Mouse (Mus musculus) CH12F3 (cell line): ENCODE measurements at regions not wholly inside any gene's neighbourhood (a gene's known extent, or its start where the extent isn't known, plus 50 kb on each side); places are given as distances from the start of the nearest gene placed in this dataset.

Experiments
- in situ Hi-C: fragments of 300-500 bp; cut with MboI; formaldehyde crosslinking; loops from 2 replicates; pipeline ENCODE4 v1.14.3; 2020; ENCODE audit warnings: low sequenced_read_pairs

DNA sequence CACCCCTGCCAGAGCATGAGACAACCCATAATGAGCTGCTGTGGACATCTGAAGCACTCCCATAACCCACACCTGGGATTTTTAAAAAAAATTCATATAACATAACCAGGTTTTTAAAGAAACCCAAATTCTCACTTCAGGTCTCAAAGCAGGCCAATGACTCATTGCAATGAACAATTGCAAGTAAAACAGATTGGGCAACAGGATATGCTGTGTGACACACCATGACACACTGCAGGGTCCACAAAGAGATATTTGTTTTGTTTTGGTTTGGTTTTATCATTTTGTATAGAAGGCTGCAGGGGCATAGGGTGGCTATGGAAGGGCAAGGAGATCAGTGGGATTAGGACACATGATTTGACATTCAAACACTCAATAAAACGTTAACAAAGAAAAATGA lies 1082.1 kb upstream of the Zeb2 start:
- in situ Hi-C loops = no loop called here

DNA sequence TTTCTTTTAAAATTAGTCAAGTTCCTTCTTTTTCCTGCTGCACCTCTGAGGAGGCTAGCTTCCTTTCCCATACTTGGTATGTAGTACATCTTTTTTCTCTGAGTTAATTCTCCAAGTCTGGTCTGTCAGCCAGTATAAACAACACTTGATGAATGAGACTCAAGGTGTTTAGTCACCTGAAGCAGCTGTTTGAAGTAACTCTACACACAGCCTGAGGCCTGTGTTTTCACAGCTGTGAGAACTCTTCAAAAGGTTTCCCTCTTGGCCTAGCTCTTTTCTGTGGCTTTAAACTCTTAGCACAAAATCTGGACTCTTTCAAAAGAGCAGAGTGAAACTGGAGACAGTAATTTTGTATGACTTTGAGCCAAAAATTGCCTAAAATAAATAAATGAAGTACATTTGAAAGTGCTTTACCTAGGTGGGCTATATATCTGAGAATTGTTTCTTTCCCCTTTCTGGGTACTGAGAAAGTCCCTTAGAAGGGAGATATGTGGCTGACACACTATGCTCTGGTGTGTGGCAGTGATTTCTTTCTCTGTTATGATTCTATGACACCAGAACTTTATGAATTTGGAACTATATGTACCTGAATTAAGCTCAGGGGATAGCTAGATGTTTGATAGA lies 1070.2 kb upstream of the Zeb2 start:
- in situ Hi-C loops = no loop called here

DNA sequence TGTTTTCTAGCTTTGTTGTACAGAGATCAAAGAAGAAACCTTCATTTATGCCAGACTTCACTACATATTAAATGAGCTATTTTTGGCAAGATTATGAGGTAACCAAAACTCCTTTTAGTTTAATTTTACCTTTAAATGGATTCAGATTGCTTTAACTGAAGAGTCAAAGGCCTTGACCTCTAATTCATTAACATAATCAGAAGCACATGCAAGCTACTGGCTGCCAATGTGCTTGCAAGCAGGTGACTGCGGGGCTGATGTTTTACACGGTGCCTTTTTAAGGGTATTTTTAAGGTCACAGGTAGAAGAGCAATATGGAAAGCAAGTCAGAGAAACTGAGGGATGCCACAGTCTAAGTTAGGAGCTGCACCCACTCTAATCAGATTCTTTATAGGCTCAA lies 1066.0 kb upstream of the Zeb2 start:
- in situ Hi-C loops = no loop called here

DNA sequence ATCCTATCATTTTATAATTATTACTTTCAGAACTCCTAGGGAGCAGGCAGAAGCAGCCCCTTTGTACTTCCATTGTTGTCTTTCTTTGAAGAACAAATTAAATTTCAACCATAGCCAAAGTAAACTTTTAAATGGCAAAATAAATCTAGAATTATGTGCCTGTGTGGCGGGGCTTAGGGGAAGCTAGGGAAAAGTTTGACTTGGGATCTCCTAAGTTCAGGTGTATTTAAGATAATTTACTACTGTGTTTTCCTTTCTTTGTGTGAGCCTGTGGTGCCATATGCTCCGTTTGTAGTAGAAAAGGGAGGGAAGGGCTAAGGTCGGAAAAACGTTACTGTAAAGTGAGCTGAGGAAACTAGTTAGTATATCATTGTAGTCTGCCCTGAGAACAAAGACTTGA lies 1062.5 kb upstream of the Zeb2 start:
- in situ Hi-C loops = no loop called here

DNA sequence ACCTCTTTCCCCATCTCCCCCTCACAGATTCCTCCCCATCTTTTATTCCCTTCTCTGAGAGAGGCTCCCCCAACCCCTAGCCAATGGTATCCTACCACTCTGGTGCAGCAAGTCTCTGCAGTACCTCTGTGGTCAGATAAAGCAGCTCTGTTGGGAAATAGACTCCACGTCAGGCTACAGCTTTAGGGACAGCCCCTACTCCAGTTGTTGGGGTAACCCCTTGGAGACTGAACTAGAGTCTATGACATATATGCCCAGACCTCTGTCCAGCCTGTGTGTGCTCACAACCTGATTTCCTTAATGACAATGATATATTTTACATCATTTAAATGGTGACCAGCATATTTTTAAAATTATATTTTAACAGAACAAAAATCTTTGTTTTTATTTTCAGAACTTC lies 1051.3 kb upstream of the Zeb2 start:
- in situ Hi-C loops = no loop called here

DNA sequence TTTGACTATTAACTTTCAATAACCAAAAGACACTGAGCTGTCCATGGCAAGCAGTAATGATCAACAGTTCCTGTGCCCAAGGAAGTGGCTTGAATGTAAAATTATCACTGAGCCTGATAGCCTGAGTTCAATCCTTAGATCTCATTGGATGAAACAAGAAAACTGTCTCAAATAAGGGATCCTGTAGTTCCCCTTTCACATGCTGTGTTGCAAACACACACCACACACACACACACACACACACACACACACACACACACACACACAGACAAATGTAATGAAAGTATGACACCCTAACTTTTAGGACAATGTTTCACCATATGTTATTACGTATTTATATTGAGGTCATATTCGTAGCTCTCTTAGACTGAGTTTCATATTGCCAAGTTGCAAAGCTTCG lies 1032.7 kb upstream of the Zeb2 start:
- in situ Hi-C loops = no loop called here

DNA sequence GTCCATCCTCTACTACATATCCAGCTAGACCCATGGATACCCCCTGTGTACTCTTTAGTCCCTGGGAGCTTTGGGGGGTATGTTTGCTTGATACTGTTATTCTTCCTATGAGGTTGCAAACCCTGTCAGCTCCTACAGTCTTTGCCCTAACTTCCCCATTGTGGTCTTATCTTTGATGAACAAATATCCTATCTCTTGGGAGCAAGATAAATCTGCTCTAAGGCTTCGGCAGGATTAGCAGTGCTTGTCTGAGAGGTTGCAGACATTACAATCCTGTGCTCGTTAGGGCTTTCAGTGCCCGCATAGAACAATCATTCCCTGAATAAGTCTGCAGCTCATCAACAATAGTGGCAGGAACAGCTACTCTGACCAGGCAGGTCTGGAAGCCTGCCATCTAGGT lies 1002.7 kb upstream of the Zeb2 start:
- in situ Hi-C loops = no loop called here

DNA sequence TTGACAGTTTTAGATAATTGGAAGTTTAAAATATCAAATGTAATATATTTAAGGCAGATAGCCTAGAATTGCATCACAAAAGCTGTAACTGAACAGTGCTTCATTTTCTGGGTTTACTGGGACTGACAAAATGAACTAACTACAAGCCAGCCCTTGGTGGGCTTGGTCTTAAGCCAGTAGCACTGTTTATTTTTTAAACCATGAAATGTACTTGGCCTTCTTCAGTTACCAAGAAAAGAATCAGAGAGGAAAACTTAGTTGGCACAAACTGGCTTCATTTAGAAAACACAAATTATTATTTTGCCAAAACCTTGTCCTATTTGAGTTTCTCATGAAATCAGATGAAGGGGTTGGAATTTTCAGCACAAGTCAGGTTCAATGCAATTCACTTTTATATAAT lies 989.8 kb upstream of the Zeb2 start:
- in situ Hi-C loops = no loop called here

DNA sequence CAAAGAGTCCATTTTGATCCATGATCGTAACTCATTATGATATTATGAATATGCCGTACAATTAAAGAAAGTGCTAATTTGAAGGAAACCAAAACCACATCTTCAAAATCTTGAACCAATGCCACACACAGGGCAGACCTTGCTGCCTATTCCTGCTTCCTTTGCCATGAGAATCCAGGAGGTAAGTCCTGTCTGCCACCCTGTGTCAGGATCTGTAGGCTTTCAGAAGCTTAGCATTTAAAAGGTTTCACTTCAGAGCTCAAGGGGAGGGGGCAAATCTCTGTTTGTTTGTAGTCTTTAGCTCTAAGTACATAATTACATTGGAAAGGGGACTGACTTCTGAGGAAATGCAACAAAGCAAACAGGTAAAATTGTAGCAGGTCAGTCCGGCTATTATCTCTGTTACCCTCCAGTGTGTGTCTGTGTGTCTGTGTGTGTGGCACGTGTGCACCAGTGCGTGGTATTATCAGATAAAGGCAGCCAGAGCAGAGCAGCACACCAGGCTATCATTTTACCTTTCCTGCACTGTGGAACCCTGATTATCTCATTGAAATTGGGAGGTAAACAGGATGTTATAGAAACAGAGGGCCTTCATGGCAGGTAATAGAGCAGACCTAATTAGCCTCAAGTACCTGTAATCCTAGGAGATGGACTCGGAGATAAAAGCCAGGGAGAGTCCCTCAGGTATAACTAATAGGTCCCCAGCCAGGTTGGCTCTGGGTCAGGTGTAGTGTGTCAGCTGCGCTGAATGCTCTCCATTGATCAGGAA lies 948.0 kb upstream of the Zeb2 start:
- in situ Hi-C loops = no loop called here

DNA sequence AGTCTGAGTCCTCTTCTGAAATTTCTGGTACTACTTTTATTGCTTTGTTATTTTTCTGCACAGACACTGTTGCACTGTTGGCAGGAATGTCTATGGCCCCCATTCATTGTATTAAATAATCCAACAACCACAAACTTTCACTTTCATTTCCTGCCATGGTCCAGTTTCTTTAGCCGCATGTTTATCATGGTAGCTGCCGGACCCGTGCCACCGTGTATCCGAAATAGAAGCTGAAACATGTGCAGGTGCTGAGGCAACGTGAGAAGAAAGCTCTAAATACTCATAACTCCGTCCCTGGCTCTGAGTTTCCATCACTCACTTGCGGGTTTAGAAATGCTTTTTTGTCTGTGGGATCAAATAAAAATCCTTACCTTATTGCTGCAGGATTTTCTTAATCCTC lies 938.5 kb upstream of the Zeb2 start:
- in situ Hi-C loops = no loop called here

DNA sequence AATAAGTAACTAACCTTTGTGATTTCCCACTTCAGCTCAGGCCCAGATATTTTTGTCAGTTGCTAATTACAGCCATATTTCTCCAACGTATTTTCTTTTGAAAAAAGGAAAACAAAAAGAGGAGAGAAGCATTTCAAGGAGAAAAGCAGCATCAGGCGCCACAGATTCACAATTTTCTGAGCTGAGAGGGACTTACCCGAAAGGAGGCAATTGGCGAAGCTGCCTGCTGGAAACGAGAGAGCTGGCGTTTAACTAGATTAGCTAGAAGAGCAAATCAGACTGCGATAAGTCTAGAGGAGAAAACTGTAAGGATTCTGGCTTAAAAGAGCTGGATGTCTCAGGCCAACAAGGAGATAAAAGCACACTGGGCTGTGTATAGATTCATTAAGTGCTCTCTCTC lies 937.7 kb upstream of the Zeb2 start:
- in situ Hi-C loops = no loop called here

DNA sequence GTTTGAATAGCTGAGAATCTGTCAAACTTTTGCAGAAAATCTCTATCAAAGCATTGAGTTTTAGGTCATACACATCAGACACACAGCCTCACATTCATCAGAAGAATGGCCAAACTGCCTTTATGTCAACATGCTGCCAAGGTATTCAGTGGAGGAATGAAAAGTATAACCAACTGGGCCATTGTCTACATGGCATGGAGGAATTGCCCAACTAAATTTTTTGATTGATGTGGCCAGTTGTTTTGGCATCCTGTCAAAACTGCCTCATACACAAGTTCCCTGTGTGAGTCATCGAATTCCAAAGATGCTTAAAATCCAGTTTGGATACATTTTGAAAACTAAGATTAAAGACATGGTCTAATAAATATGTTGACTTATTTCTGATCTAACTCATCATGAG lies 904.7 kb upstream of the Zeb2 start:
- in situ Hi-C loops = no loop called here

DNA sequence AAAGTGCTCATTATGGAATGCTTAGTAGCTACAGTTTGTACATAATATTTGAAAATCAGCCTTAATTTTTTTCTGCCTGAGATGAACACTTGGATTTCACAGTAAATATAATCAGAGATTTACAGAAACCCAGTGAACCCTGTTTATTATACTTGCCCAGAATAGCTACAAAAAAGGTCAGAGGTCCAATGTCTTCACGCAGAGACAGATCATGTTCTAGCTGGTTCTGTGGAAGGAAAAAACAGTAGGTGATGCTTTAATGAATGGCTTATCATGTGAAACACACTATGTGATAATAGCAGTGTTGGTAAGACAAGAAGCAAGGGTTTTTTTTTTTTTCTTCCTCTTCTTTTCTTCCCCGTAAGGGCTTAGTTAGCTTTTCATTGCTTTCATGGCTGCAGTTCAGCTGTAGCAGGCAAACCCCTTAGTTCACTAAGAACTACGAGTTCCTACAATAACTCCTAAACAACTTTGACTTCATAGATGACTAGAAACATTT lies 896.6 kb upstream of the Zeb2 start:
- in situ Hi-C loops = no loop called here

DNA sequence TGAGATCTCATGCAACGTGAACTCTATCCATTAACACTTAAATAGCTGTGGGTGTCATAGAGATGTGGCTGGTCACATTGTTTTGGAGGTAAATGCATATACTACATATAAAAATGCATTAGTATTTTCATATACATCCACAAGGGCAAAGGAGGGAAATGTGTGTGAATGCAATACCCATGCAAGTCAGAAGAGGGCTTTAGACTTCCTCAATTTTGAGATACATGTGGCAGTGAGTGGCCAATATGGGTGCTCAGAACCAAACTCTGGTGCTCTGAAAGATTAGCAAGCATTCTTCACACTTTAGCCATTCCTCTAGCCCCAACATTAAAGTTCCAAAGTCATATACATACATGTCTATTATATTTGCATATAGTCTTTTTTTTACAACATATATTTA lies 895.5 kb upstream of the Zeb2 start:
- in situ Hi-C loops = no loop called here

DNA sequence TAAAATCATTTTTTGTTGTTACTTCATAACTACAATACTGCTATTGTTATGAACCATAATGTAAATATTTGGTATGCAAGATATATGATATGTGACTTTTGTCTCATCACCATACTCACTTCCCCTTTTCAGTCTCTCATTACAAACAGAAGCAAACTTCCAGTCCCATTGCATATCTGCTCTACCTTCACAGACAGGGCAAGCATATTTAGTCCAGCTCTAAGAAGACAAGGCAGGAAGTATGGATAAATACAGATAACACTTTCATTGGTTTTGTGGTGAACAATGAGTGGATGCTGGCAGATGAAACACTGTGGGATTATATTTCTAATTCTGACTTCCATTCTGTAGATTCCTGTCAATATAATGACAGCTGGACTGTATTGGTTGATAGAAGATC lies 858.0 kb upstream of the Zeb2 start:
- in situ Hi-C loops = no loop called here

DNA sequence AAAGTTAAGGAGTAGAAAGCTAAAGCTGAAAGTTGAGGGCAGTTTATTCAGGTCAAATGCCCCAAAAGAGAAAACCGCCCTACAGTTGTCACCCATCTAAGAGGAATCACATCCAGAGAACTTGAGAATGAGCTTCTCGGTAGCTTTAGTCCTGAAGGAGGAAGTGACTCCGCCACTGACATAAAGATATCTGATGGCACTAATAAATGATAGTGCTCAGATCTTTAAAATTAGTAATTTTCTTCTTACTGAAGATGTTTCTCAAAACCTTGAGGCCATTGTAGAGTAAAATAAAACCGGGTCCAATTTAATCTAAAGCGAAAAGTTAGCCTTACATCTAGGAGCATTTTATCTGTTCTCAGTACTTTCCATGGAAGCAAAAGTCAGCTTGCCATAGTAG lies 851.4 kb upstream of the Zeb2 start:
- in situ Hi-C loops = no loop called here

DNA sequence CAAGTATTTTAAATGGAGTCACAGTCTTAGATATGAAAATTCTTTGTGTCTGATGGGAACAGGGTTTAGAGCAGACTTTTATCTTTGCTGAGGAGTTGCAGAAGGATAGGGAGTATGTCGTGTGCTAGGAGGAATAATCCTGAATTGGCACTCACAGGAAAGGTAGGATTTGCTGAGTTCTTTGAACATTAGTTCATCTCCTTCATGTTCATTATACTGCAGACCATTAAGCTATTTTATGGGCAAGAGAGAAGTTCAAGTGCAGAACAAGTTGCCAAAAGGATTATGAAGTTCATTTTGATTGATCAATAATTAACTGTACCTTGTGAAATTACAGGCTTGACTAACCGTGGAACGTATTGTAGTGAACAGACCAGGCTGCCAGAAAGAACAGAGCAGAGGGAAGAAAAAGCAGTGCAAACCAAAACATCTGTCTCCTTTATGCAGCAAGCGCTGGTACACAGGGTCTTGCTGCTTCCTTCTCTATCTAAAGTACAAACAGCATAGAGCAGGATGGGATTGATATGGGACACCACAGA lies 839.7 kb upstream of the Zeb2 start:
- in situ Hi-C loops = no loop called here

DNA sequence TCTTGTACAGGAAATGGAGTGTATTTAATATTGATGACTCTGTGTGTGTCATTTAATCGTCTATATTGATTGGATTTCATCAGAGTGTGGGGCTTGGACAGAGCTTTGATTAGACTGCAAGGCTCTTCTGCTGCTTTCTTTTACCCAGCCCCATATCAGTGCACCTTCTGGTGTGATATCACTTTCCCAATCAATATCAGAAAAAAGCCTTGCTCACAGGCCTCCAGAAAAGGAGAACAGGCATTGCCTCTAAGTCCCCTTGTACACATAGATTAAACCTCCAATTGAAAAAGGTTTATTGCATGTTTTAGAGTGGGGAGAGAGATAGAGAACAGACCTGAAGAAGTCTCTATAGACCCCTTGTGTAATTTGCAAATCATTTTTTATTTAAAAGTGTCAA lies 831.6 kb upstream of the Zeb2 start:
- in situ Hi-C loops = no loop called here

DNA sequence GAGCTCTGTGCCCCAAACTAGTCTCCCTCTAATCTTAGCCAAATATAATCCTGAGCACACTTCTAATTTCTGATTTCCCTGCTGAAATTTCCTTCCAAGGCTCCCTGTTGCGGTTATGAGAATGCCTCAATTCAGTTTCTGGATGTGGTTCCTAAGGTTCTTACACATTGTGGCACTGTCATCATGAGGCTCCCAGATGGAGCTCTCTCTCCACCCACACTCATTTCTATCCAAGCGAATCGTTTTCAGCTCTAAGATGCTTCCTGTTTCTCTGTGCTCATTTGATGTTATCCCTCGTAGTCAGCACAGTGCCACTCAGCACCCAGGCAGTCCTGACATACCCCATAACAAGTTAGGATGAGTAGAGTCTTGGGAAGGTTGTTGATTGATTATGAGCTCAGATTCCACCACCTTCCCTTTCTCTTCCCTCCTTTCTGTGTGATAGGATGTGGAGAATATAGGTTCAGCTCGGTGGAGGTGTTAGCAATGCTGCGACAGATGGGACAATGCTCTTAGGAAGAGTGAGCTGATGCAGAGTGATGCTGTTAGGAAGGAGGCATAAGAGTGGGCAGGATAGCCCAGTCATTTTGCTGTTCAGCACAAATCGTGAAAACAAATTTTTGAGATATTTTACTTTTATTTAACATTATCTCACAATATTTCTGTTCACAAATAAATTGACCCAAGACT lies 808.7 kb upstream of the Zeb2 start:
- in situ Hi-C loops = no loop called here

DNA sequence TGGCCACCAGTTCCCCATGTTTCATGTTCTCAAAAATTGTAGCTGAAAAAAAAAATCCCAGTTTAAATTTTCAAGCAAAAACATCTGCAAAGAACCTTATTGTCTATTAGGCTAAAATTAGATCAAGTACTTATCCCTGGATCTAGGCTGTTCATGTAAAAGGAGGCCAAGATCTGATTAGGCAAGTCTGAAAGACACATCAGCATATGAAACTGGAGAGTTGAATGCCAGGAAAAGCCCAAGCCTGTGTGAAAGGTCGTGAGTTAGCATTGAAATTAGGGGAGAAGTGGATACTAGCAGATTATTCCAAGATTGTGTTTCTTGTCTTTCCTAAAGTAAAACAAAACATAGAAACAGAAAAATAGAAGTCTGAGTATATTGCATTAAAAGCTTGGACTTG lies 791.7 kb upstream of the Zeb2 start:
- in situ Hi-C loops = no loop called here

DNA sequence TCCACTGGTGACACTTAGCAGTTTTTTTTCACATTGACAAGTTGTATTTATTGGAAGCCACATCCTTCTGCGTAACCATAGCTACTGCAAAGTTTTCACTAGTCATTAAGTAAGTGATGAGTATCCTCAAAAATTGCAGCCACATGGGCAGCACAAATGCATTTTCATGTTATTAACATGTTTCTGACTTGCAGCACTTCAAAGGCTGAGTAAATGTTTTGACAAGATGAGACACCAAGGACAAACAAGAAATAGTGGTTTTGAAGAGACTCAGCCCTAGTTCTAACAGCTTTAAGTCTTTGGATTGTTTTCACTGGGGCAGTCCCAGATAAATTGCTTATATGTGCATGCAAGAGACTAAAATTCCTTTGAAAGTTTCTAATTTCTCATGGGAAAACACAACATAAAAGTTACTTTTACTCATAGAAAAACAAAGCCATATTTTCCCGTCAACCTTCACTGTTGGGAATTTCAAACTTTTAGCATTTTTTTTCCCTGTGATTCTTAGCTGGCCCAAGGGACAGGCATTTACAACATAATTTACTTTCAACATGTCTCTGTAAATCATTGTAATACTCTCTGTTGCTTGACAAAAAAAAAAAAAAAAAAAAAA lies 787.5 kb upstream of the Zeb2 start:
- in situ Hi-C loops = no loop called here
